Mouse (Mus musculus) intestine, embryonic 14.5 days (tissue): ENCODE results near the gene Tead1. TPM values are rescaled to one million over a fixed set of nuclear protein-coding genes. Genes with fewer than 3 reads are reported as not detected.

Experiments used
- ATAC-seq: fragments of 200-750 bp; cut with Nextera tagmentation; replicated peaks from 2 replicates; pipeline ENCODE4 v1.8.0; 2017; ENCODE audit warnings: low read depth, moderate number of reproducible peaks, moderate TSS enrichment, moderate library complexity; ENCODE audit not compliant: low FRiP score, low TSS enrichment
- DNase-seq: peaks from one replicate; pipeline ENCODE4 v3.0.0-alpha.2; 2018; ENCODE audit warnings: low spot score
- H3K27ac ChIP-seq: fragments of 300-500 bp; sonication (generic); 2 replicates; pipeline ENCODE4 v1.5.1; 2014; ENCODE audit warnings: low read depth, mild to moderate bottlenecking, control low read depth
- H3K27me3 ChIP-seq: fragments of 300-500 bp; sonication (generic); replicated peaks from 2 replicates; pipeline ENCODE4 v1.6.1; 2014; ENCODE audit warnings: low read length, control low read depth; ENCODE audit not compliant: control insufficient read depth, insufficient read depth
- H3K36me3 ChIP-seq: fragments of 300-500 bp; sonication (generic); 2 replicates; pipeline ENCODE4 v1.6.1; 2014; ENCODE audit warnings: low read length, control low read depth; ENCODE audit not compliant: control insufficient read depth, insufficient read depth
- H3K4me1 ChIP-seq: fragments of 300-500 bp; sonication (generic); replicated peaks from 2 replicates; pipeline ENCODE4 v1.6.1; 2014; ENCODE audit warnings: low read length, control low read depth, mixed read lengths; ENCODE audit not compliant: control insufficient read depth, insufficient read depth
- H3K4me2 ChIP-seq: fragments of 300-500 bp; sonication (generic); 2 replicates; pipeline ENCODE4 v1.6.1; 2014; ENCODE audit warnings: low read length
- H3K4me3 ChIP-seq: fragments of 300-500 bp; sonication (generic); 2 replicates; pipeline ENCODE4 v1.5.1; 2014; ENCODE audit warnings: low read depth, low read length, control low read depth, mixed read lengths
- H3K9ac ChIP-seq: fragments of 300-500 bp; sonication (generic); 2 replicates; pipeline ENCODE4 v1.6.1; 2014; ENCODE audit warnings: mild to moderate bottlenecking, low read length
- H3K9me3 ChIP-seq: fragments of 300-500 bp; sonication (generic); 2 replicates; pipeline ENCODE4 v1.6.1; 2016; ENCODE audit warnings: low read length, control low read depth; ENCODE audit not compliant: control insufficient read depth
- WGBS: fragments of 180-500 bp; shearing (Covaris S2); extraction: QIAGEN DNeasy Blood & Tissue Kit; methylation state at CpG from one replicate; pipeline ENCODE4 v1.1.7; 2014; 5-methylcytosine and 5-hydroxymethylcytosine counted together
- polyA plus RNA-seq: library from polyadenylated mRNA; unstranded; fragments of >200 nt; fragmentation: Nextera tagmentation; extraction: Ambion mirVana; gene quantifications from 2 replicates; pipeline ENCODE4 v1.2.1, GENCODE M21; 2014

The Tead1 gene
- polyA plus RNA-seq, 1 experiment from 2014 or later, result 20.2 TPM

DNA sequence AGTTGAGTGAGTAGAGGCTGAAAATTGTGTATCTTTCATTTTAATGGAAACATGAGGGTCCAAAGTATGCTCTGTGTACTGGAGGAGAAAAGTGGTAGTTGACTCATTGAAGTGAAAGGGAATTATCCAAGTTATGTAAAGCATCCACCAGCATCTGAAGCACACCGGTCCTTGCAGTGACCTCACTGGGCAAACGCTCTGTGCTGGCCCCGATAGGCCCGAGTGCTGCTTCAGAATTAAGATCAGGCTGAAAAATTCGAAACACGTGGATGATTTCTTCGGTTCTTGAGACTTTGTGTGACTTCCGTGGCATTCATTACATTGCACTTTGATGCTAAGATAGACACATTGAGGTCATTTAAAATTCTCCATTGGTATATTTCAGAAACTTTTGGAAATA is 185.1 kb downstream of the Tead1 start:
- Histone ChIP-seq H3K9ac (no peak overlapping the region), H3K4me2 (no peak overlapping the region), H3K9me3 (no peaks in the 10 kb centered on the region), H3K27ac (no peak overlapping the region), H3K4me1 (peaks cover 6% of the 10 kb centered on the region; the same call in 1 of the 2 replicates), H3K27me3 (no peaks in the 10 kb centered on the region), H3K36me3 (peaks cover 45% of the 10 kb centered on the region), H3K4me3 (no peak overlapping the region)
- DNase-seq, result no peak
- no peak for ATAC-seq
- 93% methylated on average over 8 of the region's 8 CpGs for WGBS

DNA sequence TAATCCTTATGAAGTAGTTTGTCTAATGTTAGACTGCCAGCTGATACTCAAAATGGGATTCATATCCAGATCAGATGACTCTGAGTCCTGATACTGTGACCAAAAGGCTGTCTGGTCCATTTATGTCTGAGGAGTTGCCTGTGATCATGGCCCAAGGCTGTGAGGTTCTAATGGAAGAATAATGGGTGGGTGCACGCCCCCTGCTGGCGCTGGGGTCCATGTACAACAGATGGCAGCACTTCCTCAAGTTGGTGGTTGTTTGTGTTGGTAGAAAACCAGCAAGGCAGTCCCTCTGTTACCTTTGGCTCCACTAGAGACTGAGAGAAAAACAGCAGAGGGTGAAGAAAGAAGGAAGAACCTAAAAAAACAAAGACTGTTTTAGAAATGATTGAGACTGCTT is 186.6 kb downstream of the Tead1 start:
- no peaks in the 10 kb centered on the region for H3K9me3 ChIP-seq
- DNase-seq (peak; percentile 73), ATAC-seq (no peak)
- H3K4me3 ChIP-seq, result no peak overlapping the region
- H3K27me3 ChIP-seq, result no peaks in the 10 kb centered on the region
- H3K36me3 ChIP-seq, result peaks cover 50% of the 10 kb centered on the region
- no peak overlapping the region for H3K9ac ChIP-seq
- 11% methylated on average over 2 of the region's 2 CpGs for WGBS
- H3K4me2 ChIP-seq, result no peak overlapping the region
- no peak overlapping the region for H3K27ac ChIP-seq
- peaks cover 6% of the 10 kb centered on the region; the same call in 1 of the 2 replicates for H3K4me1 ChIP-seq

DNA sequence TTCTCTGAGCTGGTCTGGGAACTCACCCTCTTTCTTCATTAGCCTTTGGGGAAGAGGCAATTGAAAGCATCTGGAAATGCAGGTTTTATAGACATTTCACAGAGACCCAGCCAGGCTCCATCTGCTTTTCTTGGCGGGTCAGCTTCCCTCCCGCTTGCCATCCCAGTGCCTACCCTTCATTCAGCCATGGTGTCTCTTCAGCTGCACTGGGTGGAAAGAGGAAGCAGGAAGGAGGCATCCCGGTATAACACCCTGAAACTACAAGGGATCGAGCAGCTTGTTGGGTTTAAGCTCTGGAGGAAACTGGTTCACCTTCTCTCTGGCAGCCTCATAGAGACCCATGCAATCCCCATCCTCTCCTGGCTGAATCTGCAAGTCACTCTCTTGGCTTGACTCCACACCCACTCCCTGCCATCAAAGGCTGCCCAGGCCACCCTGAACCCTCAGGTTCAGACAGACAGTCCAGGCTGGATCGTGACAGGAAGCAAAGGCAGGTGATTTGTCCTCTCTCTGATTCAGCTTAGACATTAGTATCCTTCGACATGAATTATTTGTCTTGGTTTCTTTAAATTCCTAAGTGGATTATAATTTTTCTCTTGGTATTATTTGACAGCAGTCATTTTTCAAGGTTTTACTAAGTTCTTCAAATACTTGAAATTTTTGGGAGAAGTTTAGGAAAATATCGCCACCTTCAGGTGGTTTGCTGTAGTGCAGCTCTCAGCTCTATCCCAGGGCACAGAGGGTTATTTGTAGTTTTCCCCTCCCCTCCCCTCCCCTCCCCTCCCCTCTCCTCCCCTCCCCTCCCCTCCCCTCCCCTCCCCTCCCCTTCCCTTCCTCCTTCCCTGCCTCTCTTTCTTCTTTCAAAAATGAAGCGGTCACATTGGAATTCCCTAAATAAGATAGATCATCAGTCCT is 189.7 kb downstream of the Tead1 start:
- WGBS, result 42% methylated on average over 8 of the region's 8 CpGs

DNA sequence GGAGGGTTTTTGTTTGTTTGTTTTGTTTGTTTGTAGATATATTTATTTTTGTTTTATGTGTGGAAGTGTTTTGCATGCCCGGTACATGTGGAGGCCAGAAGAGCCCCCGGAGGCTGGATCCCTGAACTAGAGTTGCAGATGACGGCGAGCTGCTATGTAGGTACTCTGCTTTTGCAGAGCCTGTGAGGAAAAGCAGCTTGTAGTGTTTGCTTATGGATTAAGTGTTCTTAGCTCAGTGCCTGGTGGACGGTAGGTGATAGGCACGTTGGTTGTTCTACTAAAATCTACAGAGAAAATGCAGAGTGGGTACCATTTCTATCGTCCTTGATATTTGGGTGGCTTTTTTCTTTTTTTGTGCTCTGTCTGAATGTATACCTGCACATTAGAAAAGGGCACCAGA is 192.6 kb downstream of the Tead1 start:
- peaks cover 6% of the 10 kb centered on the region; the same call in 1 of the 2 replicates for H3K4me1 ChIP-seq

More for the DNA sequence above, 189.7 kb downstream of the Tead1 start:
- Histone ChIP-seq H3K27me3 (no peaks in the 10 kb centered on the region), H3K4me3 (no peak overlapping the region), H3K36me3 (peaks cover 36% of the 10 kb centered on the region), H3K9me3 (no peaks in the 10 kb centered on the region), H3K27ac (peak overlapping the region; percentile 51), H3K4me2 (no peak overlapping the region), H3K9ac (no peak overlapping the region), H3K4me1 (peaks cover 6% of the 10 kb centered on the region; the same call in 1 of the 2 replicates)
- ATAC-seq (no peak; the same call in 1 of the 2 replicates), DNase-seq (peak; percentile 86)

DNA sequence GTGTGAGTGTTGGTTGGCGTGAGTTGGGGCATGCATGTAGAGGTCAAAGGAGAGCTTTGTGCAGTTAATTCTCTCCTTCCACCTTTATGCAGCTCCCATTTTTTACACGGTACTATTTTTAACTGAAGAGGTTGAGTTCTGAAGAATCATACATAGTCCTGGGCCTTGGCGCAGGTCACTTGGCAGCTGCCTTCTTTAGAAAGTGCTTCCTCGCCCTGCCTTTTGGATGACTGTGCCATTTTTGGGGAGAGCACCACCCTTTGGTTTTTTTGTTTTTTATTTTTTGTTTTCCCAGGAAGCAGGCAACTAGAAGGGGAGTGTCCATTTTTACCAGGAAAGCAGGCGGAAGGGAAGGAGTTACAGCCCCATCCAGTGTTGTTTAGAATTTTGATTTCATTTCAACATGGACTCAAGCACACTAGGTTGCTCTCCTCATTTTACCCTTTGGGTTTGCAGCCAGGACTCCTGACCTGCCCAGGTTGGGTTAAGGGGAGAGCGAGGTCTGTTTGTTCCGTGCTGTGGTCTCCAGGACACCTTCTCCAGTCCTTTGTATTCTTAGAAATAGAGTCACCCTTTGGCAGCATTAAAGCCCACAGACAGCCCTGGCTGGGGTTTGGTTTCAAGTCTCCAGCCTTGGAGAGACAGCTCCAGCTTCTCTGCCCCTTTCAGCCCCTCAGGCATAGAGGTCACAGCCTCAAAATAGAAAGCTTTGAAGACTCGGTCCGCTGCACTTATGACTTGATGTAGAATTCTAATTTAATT is 193.5 kb downstream of the Tead1 start:
- H3K9ac ChIP-seq, result no peak overlapping the region

More for the DNA sequence above, 192.6 kb downstream of the Tead1 start:
- no peaks in the 10 kb centered on the region for H3K9me3 ChIP-seq
- ATAC-seq, result no peak
- no peak overlapping the region for H3K9ac ChIP-seq
- H3K27me3 ChIP-seq, result no peaks in the 10 kb centered on the region
- no peak overlapping the region for H3K27ac ChIP-seq
- WGBS, result 73% methylated on average over 7 of the region's 7 CpGs
- H3K36me3 ChIP-seq, result peaks cover 43% of the 10 kb centered on the region
- no peak for DNase-seq
- no peak overlapping the region for H3K4me3 ChIP-seq
- no peak overlapping the region for H3K4me2 ChIP-seq

DNA sequence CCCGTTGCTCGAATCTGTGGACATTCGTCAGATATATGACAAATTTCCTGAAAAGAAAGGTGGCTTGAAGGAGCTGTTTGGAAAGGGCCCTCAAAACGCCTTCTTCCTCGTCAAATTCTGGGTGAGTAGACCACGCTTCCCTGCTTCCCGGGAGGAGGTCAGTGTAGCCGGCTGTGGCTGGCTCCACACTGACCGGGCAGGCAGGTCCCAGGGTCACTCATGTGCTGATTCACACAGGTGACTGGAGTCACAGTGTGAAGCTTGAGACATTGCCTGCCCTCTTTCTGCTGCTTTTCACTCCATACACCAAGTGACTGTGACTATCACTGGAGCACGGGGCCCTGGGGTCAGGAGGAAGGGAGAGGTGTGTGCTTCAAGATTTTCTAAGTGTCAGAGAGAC is 197.0 kb downstream of the Tead1 start:
- 87% methylated on average over 10 of the region's 10 CpGs for WGBS
- ATAC-seq, result no peak
- no peak overlapping the region for H3K4me2 ChIP-seq

More for the DNA sequence above, 193.5 kb downstream of the Tead1 start:
- ATAC-seq (no peak), DNase-seq (no peak)
- H3K27me3 ChIP-seq, result no peaks in the 10 kb centered on the region
- no peaks in the 10 kb centered on the region for H3K9me3 ChIP-seq
- peaks cover 6% of the 10 kb centered on the region; the same call in 1 of the 2 replicates for H3K4me1 ChIP-seq
- H3K36me3 ChIP-seq, result peaks cover 49% of the 10 kb centered on the region
- H3K4me3 ChIP-seq, result no peak overlapping the region
- H3K27ac ChIP-seq, result no peak overlapping the region
- H3K4me2 ChIP-seq, result no peak overlapping the region
- WGBS, result 91% methylated on average over 9 of the region's 9 CpGs

DNA sequence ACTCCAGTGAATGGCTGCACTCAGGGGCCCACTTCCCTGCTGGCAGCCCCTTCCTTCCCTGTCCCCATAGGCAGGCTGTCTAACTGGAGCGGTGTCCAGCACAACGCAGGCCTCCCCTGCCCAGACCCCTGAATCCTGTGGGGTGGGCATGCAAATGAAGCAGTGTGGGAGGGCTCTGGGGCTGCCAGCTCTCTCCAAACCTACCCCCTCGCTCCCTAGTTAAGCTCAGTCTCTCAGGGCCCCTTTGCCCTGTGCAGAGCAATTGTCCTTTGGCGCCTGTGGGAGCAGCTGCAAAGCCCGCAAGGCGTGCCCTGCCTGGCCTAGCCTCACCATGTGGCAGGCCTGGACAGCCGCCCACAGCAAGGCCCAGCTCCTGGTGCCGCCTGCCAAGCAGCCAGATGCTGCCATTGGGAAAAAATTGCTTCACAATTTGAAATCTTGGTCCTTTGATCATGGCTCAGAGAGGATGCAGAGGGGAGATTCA is 204.7 kb downstream of the Tead1 start:
- DNase-seq (no peak), ATAC-seq (peak; percentile 60; the same call in 1 of the 2 replicates)
- Histone ChIP-seq H3K4me3 (no peak overlapping the region), H3K9ac (no peak overlapping the region), H3K4me1 (peaks cover 4% of the 10 kb centered on the region), H3K4me2 (no peak overlapping the region), H3K27ac (no peak overlapping the region), H3K9me3 (no peaks in the 10 kb centered on the region), H3K36me3 (0 out of 2 replicates have a peak, but pooled peaks cover 4% of the 10 kb centered on the region), H3K27me3 (no peaks in the 10 kb centered on the region)
- 55% methylated on average over 8 of the region's 8 CpGs for WGBS

More for the DNA sequence above, 197.0 kb downstream of the Tead1 start:
- Histone ChIP-seq H3K9me3 (no peaks in the 10 kb centered on the region), H3K9ac (no peak overlapping the region), H3K36me3 (peaks cover 41% of the 10 kb centered on the region), H3K4me1 (no peaks in the 10 kb centered on the region), H3K4me3 (no peak overlapping the region), H3K27ac (no peak overlapping the region), H3K27me3 (no peaks in the 10 kb centered on the region)
- no peak for DNase-seq

DNA sequence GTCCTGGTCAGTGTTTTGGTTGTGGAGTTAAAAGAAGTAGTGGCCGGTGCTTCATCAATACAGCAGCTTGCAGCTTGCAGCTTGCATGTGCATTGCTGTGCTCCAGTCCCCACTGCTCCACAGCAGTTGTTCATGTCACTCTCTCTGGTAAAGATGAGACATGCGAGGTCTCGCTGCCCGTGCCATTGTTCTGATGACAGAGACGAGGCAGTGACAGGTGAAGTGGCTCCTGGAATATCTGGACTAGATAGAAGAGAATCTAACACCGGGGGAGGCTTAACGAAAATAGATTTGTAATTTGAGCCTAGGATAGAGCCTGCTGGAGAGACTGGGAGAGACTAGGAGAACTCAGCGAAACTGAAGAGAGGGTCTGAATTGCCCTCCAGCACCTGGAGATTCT is 206.4 kb downstream of the Tead1 start:
- no peak overlapping the region for H3K4me3 ChIP-seq
- 75% methylated on average over 8 of the region's 8 CpGs for WGBS
- no peak for ATAC-seq

More for the DNA sequence above, 206.4 kb downstream of the Tead1 start:
- Histone ChIP-seq H3K4me1 (peaks cover 4% of the 10 kb centered on the region), H3K36me3 (peaks cover 12% of the 10 kb centered on the region), H3K9ac (no peak overlapping the region), H3K27me3 (no peaks in the 10 kb centered on the region), H3K27ac (no peak overlapping the region), H3K4me2 (no peak overlapping the region), H3K9me3 (no peaks in the 10 kb centered on the region)
- DNase-seq, result no peak
